Mouse (Mus musculus) intestine, embryonic 16.5 days (tissue): ENCODE data around the gene Adam22. TPM values are rescaled to one million over a fixed set of nuclear protein-coding genes. Genes with fewer than 3 reads are reported as not detected.

ENCODE experiments used
- ATAC-seq: fragments of 200-750 bp; cut with Nextera tagmentation; 2 replicates; pipeline ENCODE4 v1.8.0; 2017; ENCODE audit warnings: moderate TSS enrichment, moderate library complexity
- H3K27ac ChIP-seq: fragments of 300-500 bp; sonication (generic); 2 replicates; pipeline ENCODE4 v1.5.1; 2014; ENCODE audit warnings: mild to moderate bottlenecking, low read length
- H3K27me3 ChIP-seq: fragments of 300-500 bp; sonication (generic); replicated peaks from 2 replicates; pipeline ENCODE4 v1.6.1; 2014; ENCODE audit warnings: low read length, control low read depth, mixed read lengths; ENCODE audit not compliant: control insufficient read depth, insufficient read depth
- H3K36me3 ChIP-seq: fragments of 300-500 bp; sonication (generic); 2 replicates; pipeline ENCODE4 v1.6.1; 2014; ENCODE audit warnings: low read length, control low read depth; ENCODE audit not compliant: control insufficient read depth, insufficient read depth
- H3K4me1 ChIP-seq: fragments of 300-500 bp; sonication (generic); 2 replicates; pipeline ENCODE4 v1.6.1; 2014; ENCODE audit warnings: low read length, control low read depth, mixed read lengths; ENCODE audit not compliant: control insufficient read depth, insufficient read depth
- H3K4me2 ChIP-seq: fragments of 300-500 bp; sonication (generic); 2 replicates; pipeline ENCODE4 v1.6.1; 2014; ENCODE audit warnings: low read depth, low read length, control low read depth
- H3K4me3 ChIP-seq: fragments of 300-500 bp; sonication (generic); 2 replicates; pipeline ENCODE4 v1.5.1; 2014; ENCODE audit warnings: mild to moderate bottlenecking, low read length
- H3K9ac ChIP-seq: fragments of 300-500 bp; sonication (generic); 2 replicates; pipeline ENCODE4 v1.6.1; 2014; ENCODE audit warnings: low read depth, low read length
- H3K9me3 ChIP-seq: fragments of 300-500 bp; sonication (generic); 2 replicates; pipeline ENCODE4 v1.6.1; 2016; ENCODE audit warnings: low read length, control low read depth; ENCODE audit not compliant: control insufficient read depth
- WGBS: fragments of 180-500 bp; shearing (Covaris S2); extraction: QIAGEN DNeasy Blood & Tissue Kit; methylation state at CpG from one replicate; pipeline ENCODE4 v1.1.7; 2014; 5-methylcytosine and 5-hydroxymethylcytosine counted together
- polyA plus RNA-seq: library from polyadenylated mRNA; unstranded; fragments of >200 nt; fragmentation: Nextera tagmentation; extraction: Ambion mirVana; gene quantifications from 2 replicates; pipeline ENCODE4 v1.2.1, GENCODE M21; 2015

The Adam22 gene
- polyA plus RNA-seq, 1 experiment from 2014 or later = 2.8 TPM

DNA sequence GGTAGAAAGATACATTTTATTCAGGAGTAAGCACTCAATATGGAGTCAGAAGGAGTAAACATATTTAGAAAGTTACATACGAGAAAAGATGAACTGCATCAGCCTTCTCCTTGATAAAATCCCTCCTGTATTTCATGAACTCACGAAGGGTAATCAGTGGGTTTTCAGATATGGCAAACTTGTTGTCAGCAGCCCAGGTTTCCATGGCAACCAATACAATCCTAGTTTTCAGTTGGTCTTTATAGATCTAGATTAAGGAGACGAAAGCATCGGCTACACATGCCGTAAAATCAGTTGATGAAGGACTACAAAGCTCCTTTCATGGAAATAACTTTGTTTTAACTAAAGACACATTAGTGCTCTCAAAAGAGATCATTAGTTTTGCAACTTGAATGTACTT lies 222.5 kb downstream of the Adam22 start:
- H3K27me3 ChIP-seq = no peaks in the 10 kb centered on the region
- no peaks in the 10 kb centered on the region for H3K4me1 ChIP-seq
- H3K9me3 ChIP-seq = no peaks in the 10 kb centered on the region
- H3K27ac ChIP-seq = no peak overlapping the region
- H3K4me3 ChIP-seq = no peak overlapping the region
- 49% methylated on average over 5 of the region's 5 CpGs for WGBS
- no peaks in the 10 kb centered on the region for H3K36me3 ChIP-seq
- H3K4me2 ChIP-seq = no peak overlapping the region
- H3K9ac ChIP-seq = no peak overlapping the region
- no peak for ATAC-seq

DNA sequence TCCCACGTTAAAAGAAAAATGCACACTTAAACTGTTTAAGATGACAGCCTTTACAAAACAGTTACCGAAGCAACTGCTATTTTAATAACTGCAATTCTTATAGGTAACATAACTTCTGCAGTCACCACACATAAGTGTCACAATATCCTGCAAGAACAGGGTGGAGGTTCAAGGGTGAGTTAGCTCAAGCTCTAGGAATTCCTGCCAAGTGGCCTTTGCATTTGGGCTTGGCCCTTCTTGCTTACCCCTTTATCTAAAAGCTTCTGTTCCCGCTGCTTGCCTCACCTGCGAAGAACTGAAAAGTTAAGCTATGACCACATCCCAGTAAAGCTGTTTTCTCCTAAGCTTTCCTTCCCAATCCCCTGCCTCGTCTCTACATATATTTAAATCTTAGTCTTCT lies 235.4 kb downstream of the Adam22 start:
- Histone ChIP-seq H3K36me3 (no peaks in the 10 kb centered on the region), H3K4me3 (no peak overlapping the region), H3K9ac (no peak overlapping the region), H3K27me3 (no peaks in the 10 kb centered on the region), H3K9me3 (no peaks in the 10 kb centered on the region), H3K4me1 (no peaks in the 10 kb centered on the region), H3K27ac (no peak overlapping the region), H3K4me2 (no peak overlapping the region)
- no peak for ATAC-seq
- WGBS = 76% methylated on average over 5 of the region's 5 CpGs

DNA sequence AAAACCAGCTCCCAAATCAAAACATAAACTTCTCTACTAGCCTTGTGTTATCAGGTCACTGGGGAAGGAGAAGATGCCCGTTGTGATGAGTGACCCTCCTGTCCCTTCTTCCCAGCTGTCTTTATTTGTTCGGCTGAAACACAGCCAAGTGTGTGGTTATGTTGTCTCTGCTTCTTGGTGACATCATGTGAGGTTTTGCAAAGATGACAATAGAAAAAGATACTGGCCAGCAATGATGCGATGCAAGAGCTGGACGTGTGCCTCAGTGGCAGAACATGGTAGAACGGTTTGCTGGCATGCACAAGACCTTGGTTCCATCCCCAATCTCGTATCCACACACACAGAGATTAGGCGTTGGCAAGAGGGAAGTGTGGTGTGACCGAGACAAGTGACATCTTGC lies 236.0 kb downstream of the Adam22 start:
- no peaks in the 10 kb centered on the region for H3K4me1 ChIP-seq
- WGBS = 85% methylated on average over 8 of the region's 8 CpGs
- H3K4me3 ChIP-seq = no peak overlapping the region
- H3K9ac ChIP-seq = no peak overlapping the region
- H3K4me2 ChIP-seq = no peak overlapping the region
- no peaks in the 10 kb centered on the region for H3K9me3 ChIP-seq
- no peaks in the 10 kb centered on the region for H3K36me3 ChIP-seq
- no peaks in the 10 kb centered on the region for H3K27me3 ChIP-seq
- ATAC-seq = no peak
- no peak overlapping the region for H3K27ac ChIP-seq

DNA sequence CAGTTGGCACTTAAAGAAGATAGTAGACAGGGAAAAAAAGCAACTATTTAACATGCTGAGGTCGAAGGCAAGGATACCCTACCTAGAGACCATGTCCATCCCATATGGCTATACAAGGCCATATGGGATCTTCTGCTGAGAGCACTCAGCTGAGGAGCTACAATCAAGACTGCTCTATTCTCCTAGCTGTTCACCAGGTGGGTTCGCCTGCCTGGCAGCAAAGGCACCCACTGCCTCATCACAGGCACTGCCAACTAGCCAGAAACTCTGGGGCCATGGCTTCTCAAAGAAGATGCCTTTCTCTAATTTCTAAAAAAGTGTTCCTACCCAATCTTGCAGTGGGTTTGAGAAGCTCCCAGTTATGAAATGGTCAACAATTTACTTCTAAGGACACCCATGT lies 238.2 kb downstream of the Adam22 start:
- no peaks in the 10 kb centered on the region for H3K4me1 ChIP-seq
- no peak overlapping the region for H3K4me3 ChIP-seq
- H3K9ac ChIP-seq = no peak overlapping the region
- 79% methylated on average over 2 of the region's 2 CpGs for WGBS
- H3K27me3 ChIP-seq = no peaks in the 10 kb centered on the region
- no peaks in the 10 kb centered on the region for H3K36me3 ChIP-seq
- ATAC-seq = no peak
- no peak overlapping the region for H3K4me2 ChIP-seq
- H3K27ac ChIP-seq = no peak overlapping the region
- no peaks in the 10 kb centered on the region for H3K9me3 ChIP-seq

DNA sequence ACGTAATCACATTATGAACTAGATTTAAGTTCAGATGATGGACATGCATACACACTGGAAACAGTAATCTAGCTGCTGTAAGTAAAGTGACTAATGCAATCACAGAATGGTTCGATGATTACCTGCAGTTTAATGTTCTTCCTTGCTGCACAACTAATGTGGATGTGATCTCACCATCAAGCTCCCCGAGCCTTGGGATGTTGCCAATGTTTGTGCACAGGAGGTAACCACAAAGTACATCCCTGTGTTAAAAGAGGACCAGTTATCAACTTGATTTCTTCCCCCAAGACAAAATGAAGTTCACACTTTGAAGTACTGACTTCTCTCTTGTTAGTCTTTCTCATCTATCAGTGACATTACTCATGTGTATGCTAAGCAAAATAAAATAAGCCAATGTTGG lies 247.0 kb downstream of the Adam22 start:
- H3K4me1 ChIP-seq = no peaks in the 10 kb centered on the region
- H3K9me3 ChIP-seq = no peaks in the 10 kb centered on the region
- no peak overlapping the region for H3K9ac ChIP-seq
- H3K4me3 ChIP-seq = no peak overlapping the region
- no peaks in the 10 kb centered on the region for H3K36me3 ChIP-seq
- 89% methylated on average over 3 of the region's 3 CpGs for WGBS
- ATAC-seq = no peak
- no peak overlapping the region for H3K4me2 ChIP-seq
- H3K27ac ChIP-seq = no peak overlapping the region
- no peaks in the 10 kb centered on the region for H3K27me3 ChIP-seq

DNA sequence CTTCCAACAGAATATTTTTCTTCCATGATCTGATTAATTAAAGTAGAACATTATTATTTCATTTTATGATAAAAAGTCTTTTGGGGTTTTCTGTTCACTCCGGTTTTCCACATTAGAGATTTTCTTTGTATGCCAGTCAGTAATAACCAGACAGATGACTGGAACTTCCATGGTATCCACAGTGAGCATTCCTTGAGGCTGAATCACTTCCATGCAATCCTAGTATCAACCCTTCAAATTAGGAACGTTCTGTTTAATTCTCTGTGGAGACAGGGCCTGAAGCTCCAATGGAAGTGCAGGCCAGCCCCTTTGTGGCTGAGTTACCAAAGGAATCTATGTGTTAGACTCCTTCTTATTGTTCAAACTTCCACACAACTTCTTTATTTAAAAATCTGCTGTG lies 247.9 kb downstream of the Adam22 start:
- ATAC-seq = no peak
- H3K27me3 ChIP-seq = no peaks in the 10 kb centered on the region
- no peaks in the 10 kb centered on the region for H3K4me1 ChIP-seq
- whole genome bisulfite sequencing = 79% methylated on average over 2 of the region's 2 CpGs
- no peak overlapping the region for H3K4me3 ChIP-seq
- H3K27ac ChIP-seq = no peak overlapping the region
- no peaks in the 10 kb centered on the region for H3K36me3 ChIP-seq
- no peak overlapping the region for H3K9ac ChIP-seq
- no peaks in the 10 kb centered on the region for H3K9me3 ChIP-seq
- no peak overlapping the region for H3K4me2 ChIP-seq

DNA sequence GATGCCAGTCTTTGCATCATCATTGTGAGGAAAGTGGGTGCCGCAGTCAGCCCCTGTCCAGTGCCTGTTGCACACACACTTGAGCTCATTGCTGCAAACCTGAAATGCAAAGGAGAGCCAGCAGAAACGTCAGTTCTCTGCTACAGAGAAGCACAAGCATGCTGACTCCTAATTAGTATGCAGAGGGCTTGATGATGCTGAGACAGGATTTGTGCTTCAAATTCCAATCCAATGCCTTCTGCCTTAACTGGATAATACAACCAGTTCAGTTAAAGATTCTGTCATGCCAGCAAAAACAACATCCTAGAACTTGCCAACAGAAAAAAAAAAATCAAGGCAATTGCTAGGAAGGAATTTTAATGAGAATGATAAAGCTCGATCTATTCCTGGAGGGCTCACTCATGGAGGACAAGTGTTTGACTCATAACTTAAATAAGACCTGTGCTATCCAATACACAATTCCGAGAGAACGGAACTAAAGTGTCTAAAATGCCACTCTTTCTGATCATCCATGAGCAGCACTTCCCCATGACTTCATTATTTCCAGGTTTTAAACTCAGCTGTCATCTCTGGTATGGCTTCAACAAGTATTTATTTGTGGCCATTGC lies 251.3 kb downstream of the Adam22 start:
- 77% methylated on average over 5 of the region's 5 CpGs for WGBS
- Histone ChIP-seq H3K4me3 (no peak overlapping the region), H3K4me2 (no peak overlapping the region), H3K36me3 (no peaks in the 10 kb centered on the region), H3K9me3 (no peaks in the 10 kb centered on the region), H3K27me3 (no peaks in the 10 kb centered on the region), H3K9ac (no peak overlapping the region), H3K4me1 (no peaks in the 10 kb centered on the region), H3K27ac (no peak overlapping the region)
- ATAC-seq = no peak

DNA sequence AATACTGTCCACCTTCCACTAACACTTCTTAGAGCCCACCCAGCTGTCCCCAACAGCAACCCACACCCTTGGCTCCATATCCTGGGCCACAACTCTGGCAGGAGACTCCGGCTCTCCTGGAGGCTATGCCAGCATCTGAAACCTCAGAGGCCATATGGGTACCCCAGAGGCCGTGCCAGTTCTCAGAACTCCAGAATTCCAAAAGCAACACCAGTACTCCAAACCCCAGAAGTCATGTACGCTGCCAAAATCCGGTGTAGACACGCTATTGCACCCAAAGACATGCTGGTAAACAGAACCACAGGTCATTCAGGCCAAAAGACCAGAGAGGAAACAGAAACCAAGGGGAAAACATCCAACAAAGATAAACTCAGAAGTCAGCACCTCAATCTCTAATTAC lies 255.7 kb downstream of the Adam22 start:
- H3K36me3 ChIP-seq = no peaks in the 10 kb centered on the region
- H3K9ac ChIP-seq = no peak overlapping the region
- H3K27ac ChIP-seq = no peak overlapping the region
- H3K9me3 ChIP-seq = no peaks in the 10 kb centered on the region
- no peaks in the 10 kb centered on the region for H3K27me3 ChIP-seq
- no peaks in the 10 kb centered on the region for H3K4me1 ChIP-seq
- no peak overlapping the region for H3K4me2 ChIP-seq
- 88% methylated on average over 5 of the region's 5 CpGs for WGBS
- no peak for ATAC-seq
- H3K4me3 ChIP-seq = no peak overlapping the region

DNA sequence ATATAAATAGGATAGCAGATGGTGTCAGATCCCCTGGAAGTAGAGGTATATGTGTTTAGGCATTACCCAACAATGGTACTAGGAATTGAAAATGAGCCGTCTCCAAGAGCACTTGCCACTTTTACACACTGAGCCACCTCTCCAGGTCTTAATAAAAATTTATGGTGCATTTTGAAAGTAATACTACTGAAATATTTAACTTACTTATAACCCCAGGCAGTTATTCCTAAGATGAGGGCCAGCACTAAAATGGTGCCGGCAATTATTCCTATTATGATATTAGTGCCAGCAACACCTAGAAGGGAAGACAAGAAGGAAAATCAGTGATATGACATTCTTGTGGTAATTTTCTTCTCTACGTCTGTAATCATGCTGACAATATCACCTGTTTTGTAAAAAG lies 256.3 kb downstream of the Adam22 start:
- Histone ChIP-seq H3K27me3 (no peaks in the 10 kb centered on the region), H3K27ac (no peak overlapping the region), H3K4me1 (no peaks in the 10 kb centered on the region), H3K4me2 (no peak overlapping the region), H3K36me3 (no peaks in the 10 kb centered on the region), H3K4me3 (no peak overlapping the region), H3K9me3 (no peaks in the 10 kb centered on the region), H3K9ac (no peak overlapping the region)
- WGBS = 92% methylated on average over 3 of the region's 3 CpGs
- ATAC-seq = no peak

DNA sequence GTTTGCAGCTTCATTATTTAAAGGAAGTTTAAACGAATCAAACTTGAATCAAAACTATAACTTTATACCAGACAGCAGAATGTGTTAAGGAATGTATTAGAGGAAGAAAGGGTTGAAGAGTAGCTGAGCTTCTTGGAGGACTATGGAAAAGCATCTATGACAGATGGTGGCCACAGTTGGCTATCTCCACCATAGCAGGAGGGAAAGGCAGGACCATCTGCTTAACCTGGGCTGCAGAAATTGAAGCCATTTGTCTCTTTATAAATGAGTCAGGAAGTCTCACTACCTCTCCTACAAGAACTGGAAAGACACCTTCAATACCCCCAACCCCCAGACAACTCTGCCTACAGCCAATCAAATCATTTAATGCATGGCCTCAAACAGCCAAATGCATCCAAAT lies 272.3 kb downstream of the Adam22 start:
- Histone ChIP-seq H3K9ac (no peak overlapping the region), H3K27me3 (no peaks in the 10 kb centered on the region), H3K36me3 (no peaks in the 10 kb centered on the region), H3K27ac (no peak overlapping the region), H3K4me2 (no peak overlapping the region), H3K4me1 (no peaks in the 10 kb centered on the region), H3K4me3 (no peak overlapping the region), H3K9me3 (no peaks in the 10 kb centered on the region)
- WGBS = 87% methylated on average over 1 of the region's 1 CpGs
- ATAC-seq = no peak
